Mouse (Mus musculus) erythroid progenitor cell, adult 5-6 weeks (primary cell): Measurements from ENCODE around the gene Hoxd11. TPM values are rescaled to one million over a fixed set of nuclear protein-coding genes. Genes with fewer than 3 reads are reported as not detected.

Experiments used
- ATAC-seq: replicated peaks from 2 replicates; pipeline ENCODE4 v1.8.0; 2016; ENCODE audit warnings: moderate number of reproducible peaks, mild to moderate bottlenecking, moderate TSS enrichment, inconsistent platforms; ENCODE audit not compliant: poor library complexity, low FRiP score, severe bottlenecking
- total RNA-seq, 2 experiments: library from RNA; stranded (forward) in 1 of 2; stranded (reverse) in 1 of 2; fragments of 150-400 nt in 1 of 2; fragments of 186-747, 209-891 nt in 1 of 2; gene quantifications; 2 replicates each; pipeline versions ENCODE4 v1.2.3 to v1.2.4; 2015 to 2017; ENCODE audit warnings: low replicate concordance in 2 of 2

Gene Hoxd11
- total RNA-seq, 2 experiments from 2014 or later: not detected

- no peak for ATAC-seq
Observed at GRCm38 (mm10) chr2:74661685-74662084, 17.7 kb upstream of the Hoxd11 start.

- ATAC-seq: no peak
Observed at GRCm38 (mm10) chr2:74663291-74663925, 15.9 kb upstream of the Hoxd11 start.

GRCm38 (mm10) chr2:74666411-74666810, 12.9 kb upstream of the Hoxd11 start:
- no peak for ATAC-seq

- no peak for ATAC-seq
Observed at GRCm38 (mm10) chr2:74667191-74667841, 12.0 kb upstream of the Hoxd11 start.

DNA sequence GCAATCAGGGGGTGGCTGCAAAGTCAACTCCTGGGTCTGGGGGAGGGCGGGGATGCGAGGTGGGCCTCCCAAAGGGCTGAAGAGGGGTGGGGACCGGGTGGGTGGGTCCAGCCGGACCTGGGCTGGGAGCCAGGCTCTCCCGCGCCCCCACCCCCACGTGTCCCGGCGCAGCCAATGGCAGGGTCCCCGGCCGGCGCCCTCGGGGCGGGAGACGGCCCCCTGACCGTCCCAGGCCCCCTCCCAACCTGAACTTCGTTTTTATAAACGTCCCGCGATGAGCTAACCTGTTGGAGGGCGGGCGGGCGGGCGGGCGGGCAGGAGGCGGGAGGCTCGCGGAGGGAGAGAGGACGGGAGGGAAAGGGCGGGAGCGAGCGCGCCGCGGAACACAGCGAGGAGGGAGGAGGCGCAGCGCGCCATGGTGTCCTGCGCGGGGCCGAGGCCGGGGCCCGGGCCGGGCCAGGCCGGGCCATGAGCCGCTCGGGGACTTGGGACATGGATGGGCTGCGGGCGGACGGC, 11.5 kb upstream of the Hoxd11 start, which contains the start of gene Hoxd13:
Hoxd13 (plus strand) TSS at position 469 of the 516 bp plus-strand sequence.
- ATAC-seq: no peak

- no peak for ATAC-seq
Observed at GRCm38 (mm10) chr2:74668370-74669229, 10.8 kb upstream of the Hoxd11 start.

GRCm38 (mm10) chr2:74669230-74669578, 10.2 kb upstream of the Hoxd11 start:
- no peak for ATAC-seq

DNA sequence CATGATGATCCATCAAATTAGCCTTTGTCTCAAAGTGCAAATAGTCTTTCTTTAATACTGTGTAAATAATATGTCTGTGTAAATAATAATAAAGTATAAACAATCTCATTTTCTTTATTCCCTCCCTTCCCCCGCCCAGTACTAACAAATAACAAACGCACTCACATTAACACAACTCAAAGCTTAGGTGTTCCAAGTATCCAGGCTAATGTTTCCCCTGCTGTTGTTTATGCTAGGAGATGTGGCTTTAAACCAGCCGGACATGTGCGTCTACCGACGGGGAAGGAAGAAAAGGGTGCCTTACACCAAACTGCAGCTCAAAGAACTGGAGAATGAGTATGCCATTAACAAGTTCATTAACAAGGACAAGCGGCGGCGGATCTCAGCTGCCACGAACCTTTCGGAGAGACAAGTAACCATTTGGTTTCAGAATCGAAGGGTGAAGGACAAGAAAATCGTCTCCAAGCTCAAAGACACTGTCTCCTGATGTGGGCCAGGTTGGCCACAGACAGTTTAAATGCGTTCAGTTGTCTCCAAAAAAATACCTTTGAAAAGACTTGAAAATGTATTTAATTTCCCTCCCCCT, 9.6 kb upstream of the Hoxd11 start:
- no peak for ATAC-seq

DNA sequence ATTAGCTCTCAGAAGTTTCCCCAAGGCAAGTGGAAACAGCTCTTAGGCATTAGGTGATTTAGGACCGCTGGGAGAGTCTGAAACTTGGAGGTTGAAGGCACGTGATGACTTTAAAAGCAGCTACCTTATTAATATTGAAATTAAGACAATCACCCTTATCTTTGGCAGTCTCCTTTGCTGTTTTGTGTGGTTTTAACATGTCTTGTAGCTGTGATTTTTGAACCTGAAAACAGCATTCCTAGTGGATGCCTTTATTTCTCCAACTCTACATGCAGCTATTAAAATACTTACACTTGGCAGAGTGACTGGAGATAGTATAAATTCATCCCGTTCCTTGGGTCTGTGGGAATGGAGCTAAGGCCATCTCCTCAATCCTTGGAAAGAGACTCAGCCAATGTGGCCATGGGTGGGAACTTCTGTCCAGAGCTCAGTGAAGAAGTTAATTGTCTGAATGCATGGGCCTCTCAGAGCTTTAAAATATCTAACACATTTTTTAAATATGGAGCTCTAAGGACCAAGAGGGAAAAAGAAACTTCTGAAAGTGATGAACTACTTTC, 8.6 kb upstream of the Hoxd11 start:
- ATAC-seq: no peak

- ATAC-seq: no peak
Observed at GRCm38 (mm10) chr2:74671847-74672246, 7.5 kb upstream of the Hoxd11 start.

DNA sequence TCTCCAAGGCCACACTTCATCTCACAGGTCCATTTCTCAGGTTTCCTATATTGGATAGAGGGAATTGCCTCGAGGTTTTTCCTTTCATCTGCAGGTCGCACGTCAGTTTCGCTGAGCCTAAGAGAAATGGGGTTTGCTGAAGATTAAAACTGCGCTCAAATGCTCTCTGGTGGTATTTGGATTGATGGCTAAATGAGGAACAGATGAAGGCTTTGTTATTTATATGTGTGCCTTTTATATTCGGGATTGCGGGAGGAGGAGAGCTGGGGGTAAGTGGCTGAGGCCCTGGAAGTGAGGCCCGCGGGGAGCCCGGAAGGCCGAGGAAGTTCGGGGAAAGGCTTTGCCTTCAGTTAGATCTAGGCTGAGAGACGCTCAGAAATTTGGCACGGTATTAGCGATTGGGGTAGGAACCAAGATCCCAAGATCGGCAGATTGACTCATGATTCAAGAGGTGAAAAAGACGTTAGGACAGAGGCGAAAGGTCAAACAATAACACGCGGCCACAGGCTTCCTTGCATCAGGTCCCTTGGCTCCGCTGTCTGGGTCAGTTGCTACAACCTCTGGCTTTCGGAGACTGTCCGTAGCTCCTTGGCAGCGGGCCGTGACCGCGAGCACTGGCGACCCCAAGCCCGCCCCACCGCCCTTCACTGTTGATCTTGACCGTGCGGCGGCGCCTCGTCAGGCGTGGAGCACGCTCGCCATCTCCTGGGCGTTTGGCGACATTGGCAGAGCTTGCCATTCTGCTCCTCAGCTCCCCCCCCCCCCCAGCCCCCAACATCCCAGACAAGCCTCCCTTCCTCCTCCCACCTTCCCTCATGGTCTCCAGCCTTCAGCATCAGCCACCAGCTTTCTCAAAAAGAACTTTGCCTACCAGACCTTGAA, 6.6 kb upstream of the Hoxd11 start:
- no peak for ATAC-seq

DNA sequence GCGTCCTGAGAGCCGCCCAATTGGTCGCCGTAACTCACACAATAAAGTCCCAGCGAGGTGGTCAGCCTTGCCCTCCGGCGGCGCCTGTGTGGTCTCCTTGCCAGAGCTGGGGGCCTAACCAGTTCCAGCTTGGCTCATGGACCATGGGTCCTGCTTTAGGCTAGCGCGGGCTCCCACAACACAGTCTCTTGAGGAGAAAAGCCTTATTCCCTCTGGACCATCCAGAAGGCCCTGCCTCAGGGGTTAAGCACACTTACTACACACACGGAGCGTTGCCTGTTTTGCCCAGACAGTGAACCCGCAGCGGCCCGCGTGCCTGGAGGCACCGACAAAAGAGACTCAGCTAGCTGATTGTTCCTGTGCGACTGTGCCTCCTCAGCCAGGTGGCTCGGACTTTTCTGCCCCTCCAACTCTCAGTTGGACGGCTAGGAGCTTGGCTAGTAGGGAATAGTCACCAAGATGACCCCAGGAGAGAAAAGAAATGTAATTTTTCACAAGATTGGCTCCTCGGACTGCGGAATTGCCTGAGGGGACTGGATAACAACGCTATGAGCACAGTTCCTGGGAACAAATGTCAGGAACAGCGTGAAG, 5.4 kb upstream of the Hoxd11 start:
- no peak for ATAC-seq

GRCm38 (mm10) chr2:74674881-74675665, 4.3 kb upstream of the Hoxd11 start, which contains the start of gene Hoxd12:
Hoxd12 (plus strand) TSS chr2:74675013.
- no peak for ATAC-seq

GRCm38 (mm10) chr2:74675666-74676282, 3.6 kb upstream of the Hoxd11 start:
- ATAC-seq: no peak

GRCm38 (mm10) chr2:74676376-74677052, 2.8 kb upstream of the Hoxd11 start:
- no peak for ATAC-seq

DNA sequence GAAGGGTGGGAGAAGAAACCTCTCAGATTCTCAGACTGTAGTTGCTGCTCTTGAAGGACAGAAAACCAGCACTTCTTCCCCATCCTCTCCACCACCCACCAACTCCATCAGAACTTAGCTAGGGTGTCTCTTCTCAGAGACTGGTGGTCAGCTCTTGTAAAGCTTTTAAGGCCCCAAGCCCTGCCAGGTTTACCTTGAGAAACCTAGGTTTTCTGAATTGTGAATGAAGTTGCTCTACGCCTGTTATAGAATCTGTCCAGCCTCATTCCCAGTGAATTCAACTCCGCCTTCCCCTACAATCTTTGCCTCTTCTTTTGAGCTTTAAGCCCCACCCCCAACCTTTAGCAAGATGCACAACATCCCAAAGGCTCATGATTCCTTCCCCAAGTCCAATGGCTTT, 2.3 kb upstream of the Hoxd11 start:
- no peak for ATAC-seq

- ATAC-seq: no peak
Observed at GRCm38 (mm10) chr2:74679596-74679971, 227 bp downstream of the Hoxd11 start.
